Mouse (Mus musculus) thymus, postnatal 0 days (tissue): ENCODE results near the gene Olfr1339. TPM values are rescaled to one million over a fixed set of nuclear protein-coding genes. Genes with fewer than 3 reads are reported as not detected.

Experiments
- DNase-seq: peaks from one replicate; pipeline ENCODE4 v3.0.0-alpha.2; 2015; ENCODE audit warnings: low spot score
- polyA plus RNA-seq: library from polyadenylated mRNA; unstranded; fragments of >200 nt; fragmentation: Nextera tagmentation; extraction: Ambion mirVana; gene quantifications from 2 replicates; pipeline ENCODE4 v1.2.1, GENCODE M21; 2015

The Olfr1339 gene
- polyA plus RNA-seq = not detected in 2 replicates

GRCm38 (mm10) chr4:118731875-118732274 lies at the start of gene Olfr1339:
Gene Olfr1339, plus strand, starts transcription at chr4:118732175.
- no peak for DNase-seq

GRCm38 (mm10) chr4:118687086-118687485 lies 44.9 kb upstream of the Olfr1339 start:
- DNase-seq = no peak

DNA sequence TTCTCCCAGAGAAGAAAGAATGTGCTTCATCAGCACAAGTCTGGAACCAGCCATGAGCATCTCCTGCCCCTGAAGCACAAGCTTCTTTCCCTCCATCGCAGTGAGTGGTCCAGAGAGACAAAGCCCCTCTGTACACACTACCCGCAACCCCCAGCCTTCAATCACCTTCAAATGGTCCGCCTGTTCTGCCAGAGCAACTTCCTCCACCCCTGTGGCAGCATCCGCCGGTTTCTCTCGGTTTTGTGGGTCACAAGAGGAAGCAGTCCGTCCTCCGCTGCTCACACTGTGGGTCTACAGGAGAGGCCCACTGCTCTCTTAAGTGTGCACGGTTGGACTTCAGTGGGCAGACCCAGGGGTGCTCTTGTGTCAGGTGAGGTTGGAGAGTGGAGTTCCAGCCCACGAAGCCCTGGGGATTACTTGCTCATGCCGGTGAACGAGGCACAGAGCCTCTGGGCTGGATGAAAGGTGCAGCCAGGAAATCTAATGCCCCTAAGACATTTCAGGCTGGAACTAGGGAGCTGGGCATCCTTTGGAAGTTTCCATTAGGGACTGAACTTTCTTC lies 39.5 kb upstream of the Olfr1339 start, which contains the start of gene Olfr1342:
Gene Olfr1342 (minus strand): TSS at position 345 of the 562 bp plus-strand sequence.
- no peak for DNase-seq

DNA sequence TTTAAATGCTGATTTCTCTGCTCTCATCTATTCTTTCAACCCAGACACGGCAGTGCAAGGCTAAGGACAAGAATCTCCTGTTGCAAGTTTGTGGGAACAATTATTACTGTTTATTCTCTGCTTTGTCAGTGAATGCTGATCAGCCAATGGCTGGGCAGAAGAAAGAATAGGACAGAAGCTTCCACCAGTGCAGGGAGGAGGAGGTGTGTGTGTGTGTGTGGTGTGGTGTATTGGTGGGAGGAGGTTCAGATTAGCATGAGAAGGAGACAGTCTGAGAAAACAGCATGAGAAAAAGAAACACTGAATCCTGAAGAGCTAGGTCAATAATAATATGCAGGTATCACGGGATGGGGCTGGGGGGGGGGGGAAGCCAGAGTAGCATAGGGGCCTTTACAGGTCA lies 38.2 kb upstream of the Olfr1339 start:
- no peak for DNase-seq

DNA sequence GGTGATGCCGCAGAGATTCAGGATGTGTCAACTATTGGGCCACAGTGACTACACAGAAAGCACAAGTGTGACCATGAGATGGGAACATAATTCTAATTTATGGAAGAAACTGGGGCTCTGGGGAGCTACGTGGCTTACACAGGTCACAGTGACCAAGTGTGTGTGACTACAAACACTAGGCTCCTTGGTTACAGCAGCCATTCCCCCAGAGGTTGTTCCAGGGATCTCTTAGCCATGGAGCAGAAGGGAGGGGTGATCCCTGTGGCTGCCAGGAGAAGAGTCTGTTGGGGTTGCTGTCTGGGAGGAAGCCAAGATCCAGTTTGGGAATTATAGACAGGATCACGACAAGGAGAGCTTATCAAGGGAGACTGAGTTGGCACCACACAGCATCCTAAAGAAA lies 28.8 kb upstream of the Olfr1339 start, which contains the start of gene Olfr1341:
Gene Olfr1341 (plus strand): TSS at position 301 of the 400 bp plus-strand sequence.
- DNase-seq = no peak

DNA sequence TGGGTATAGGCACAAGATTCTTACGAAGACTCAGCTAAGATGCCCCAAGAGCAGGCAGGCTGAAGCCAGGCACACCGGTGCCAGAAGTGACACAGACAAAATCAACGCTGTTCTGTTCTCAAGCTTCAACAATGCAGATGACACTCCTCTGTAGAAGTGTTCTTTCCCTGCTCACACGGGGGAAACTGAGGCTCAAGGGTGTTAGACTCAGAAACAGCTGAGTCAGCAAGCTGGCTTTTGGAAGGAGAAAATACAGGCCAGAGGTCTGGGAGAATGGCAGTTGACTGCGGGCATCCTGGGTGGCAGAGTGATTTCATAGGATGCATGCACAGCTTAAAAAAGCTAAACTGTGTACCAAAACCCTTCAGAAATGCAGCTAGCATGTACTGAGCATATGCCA lies 23.9 kb upstream of the Olfr1339 start:
- DNase-seq = no peak

DNA sequence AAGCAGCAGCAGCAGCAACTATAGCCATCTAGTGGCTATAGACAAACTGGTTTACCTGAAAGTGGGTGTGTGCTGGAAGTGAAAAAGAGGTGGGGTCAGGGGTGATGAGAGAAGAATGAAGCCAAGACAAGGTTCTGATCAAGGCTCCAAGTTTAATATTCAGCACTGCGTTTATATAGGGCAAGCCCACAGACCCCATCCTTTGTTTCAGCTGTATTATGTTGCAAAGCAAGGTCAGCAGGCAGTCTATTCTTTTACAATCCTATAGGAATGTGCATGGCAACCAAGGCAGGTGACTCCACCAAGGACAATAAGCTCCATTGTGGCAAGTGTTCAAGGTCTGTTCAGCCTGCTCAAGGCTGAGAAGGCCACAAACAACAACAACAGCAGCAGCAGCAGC lies 20.3 kb upstream of the Olfr1339 start:
- DNase-seq = no peak

- no peak for DNase-seq
These were observed 12.1 kb upstream of the Olfr1339 start, which contains the start of gene Olfr1340 for GRCm38 (mm10) chr4:118719838-118720237. Gene Olfr1340, plus strand, starts transcription at chr4:118720138.

DNA sequence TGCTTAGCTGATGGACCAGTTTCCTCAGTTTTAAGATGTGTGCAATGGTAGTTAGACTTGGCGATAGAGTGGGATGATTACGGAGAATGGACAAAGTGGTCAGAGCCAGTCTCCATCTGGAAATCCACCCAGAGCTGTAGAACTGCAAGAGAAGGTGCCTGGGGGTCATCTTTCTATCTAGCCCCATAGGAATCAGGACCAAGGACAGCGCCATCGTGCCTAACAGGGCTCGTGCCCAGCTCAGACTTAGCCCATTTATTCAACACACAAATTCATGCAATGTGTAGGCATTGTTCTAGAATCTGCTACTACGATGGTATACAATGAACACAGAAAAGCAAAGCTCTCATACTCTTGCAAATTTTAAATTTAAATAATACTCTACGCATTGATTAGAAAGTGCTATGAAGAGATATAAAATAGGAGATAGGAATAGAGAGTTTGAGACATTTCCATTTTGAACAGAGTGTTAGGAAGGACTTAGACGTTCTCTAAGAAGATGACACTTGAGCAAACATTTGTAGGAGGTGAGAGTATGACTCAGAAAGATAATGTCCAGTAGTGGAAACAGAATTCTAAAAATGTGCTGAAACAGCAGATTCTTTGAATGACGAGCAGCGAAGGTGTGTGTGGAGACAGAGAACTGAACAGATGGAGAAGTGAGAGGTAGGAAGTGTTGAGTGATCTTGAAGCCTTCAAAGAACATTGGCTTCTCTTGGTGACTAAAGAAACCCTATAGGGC lies 10.1 kb upstream of the Olfr1339 start:
- no peak for DNase-seq

DNA sequence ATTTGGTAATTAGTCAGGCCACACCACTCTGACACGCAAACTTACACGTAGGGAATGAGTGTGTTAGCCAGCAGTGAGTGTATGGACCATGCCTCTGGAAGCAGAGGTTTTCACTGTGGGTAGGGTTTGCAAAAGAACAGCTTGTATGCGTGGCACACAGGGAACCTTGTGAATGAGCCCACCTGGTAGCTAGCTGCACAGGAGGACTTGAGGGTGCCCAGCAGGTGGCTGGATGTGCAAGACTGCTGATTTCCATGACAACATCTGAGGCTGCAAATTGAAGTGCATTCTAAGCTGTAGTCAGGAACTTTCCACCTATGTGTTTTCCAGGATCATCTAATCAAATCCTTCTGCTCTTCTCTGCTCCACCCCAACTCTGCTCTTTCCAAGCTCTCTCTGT lies 7.6 kb downstream of the Olfr1339 start:
- DNase-seq = no peak

DNA sequence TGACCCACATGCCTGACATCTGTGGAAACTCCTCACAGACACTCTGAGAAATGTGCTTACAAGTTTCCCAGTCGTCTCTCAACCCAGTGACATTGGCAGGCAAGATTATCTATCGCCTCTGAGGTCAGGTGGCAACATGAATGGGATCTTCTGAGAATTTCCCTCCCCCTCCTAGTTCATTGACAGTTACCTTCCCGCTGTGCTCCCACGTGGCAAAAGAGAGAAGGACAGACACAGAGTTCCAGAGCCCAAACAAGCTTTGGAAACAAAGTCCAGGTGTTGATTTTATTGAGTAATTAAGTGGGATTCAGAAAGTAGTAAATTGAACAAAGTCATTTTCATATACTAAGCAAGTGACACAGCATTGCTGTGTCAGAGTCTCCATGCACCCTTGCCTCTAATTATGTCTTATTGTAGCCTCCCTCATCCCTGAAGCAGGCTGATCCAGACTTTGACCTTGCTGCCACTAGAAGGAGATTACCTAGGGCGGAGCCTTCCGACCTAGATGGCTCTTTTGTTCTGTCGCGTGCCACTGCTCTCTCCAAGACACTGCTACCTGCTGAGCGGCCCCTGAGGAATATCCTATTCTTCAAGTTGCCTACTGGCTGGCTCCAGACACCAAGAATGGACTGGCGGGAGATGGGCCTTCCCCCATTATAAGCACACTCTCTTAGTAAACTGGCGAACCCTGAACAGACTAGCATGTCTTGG lies 9.2 kb downstream of the Olfr1339 start:
- DNase-seq = no peak

DNA sequence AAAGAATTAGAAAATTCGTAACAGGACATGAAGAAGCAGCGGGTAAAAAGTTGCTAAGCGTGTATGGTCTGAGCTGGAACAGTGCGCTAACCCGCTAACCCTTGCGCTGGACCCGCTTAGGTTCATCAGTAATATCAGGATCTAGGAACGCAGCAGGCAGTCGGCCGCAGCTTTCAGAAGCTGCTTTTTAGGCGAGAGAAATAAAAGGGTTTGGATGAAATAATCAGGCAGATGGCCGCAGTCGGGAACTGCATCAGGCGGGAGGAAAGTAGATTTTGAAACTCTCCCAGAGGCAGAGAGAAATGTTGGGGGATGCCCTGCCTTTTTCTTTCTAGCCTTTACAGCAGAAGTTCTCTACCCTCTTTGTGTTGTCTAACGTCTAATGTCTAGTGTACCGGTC lies 9.9 kb downstream of the Olfr1339 start:
- no peak for DNase-seq

DNA sequence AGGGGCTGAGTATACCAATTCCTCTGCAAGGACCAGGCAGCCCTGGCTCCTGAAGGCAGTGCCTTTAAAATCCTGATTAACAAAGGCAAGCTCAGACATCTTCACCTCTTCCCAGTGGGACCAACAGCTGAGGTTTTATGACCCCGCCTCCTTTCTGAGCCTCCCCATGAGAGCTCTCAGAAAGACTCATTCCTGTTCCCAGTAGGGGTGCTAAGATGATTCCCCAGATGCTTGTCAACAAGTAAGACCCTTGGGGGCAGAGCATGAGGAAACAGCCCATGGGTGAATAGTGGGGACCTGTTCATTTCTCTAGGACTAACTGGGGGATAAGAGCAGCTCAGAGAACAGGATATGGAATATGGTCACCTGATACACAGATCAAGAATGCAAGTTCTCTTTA lies 26.7 kb downstream of the Olfr1339 start, which contains the start of gene Olfr1338:
Gene Olfr1338 (minus strand): TSS at position 101 of the 400 bp plus-strand sequence.
- DNase-seq = no peak

- no peak for DNase-seq
These were observed 50.5 kb downstream of the Olfr1339 start, which contains the start of gene Olfr1337 for GRCm38 (mm10) chr4:118782486-118782885. Gene Olfr1337, minus strand, starts transcription at chr4:118782586.

Other genes with a start within 250 kb of the Olfr1339 start
- 6.2 and 8.2 TPM in 2 replicates for gene Tie1, start 242.1 kb upstream of the Olfr1339 start, polyA plus RNA-seq
- 3.0 TPM in 2 replicates for gene 2610528J11Rik, start 205.2 kb upstream of the Olfr1339 start, polyA plus RNA-seq
- 0.60 and 1.1 TPM in 2 replicates for gene Tmem125, start 188.1 kb upstream of the Olfr1339 start, polyA plus RNA-seq
- gene Cfap57, start 111.4 kb upstream of the Olfr1339 start, polyA plus RNA-seq = 0.14 and 0.15 TPM in 2 replicates
- gene Ebna1bp2, start 111.4 kb upstream of the Olfr1339 start, polyA plus RNA-seq = 209 and 229 TPM in 2 replicates
- gene Olfr62, start 73.2 kb upstream of the Olfr1339 start, polyA plus RNA-seq = not detected in 2 replicates
- gene Olfr1342, start 39.4 kb upstream of the Olfr1339 start, polyA plus RNA-seq = not detected in 2 replicates
- not detected in 2 replicates for gene Olfr1341, start 28.7 kb upstream of the Olfr1339 start, polyA plus RNA-seq
- not detected in 2 replicates for gene Olfr1340, start 12.0 kb upstream of the Olfr1339 start, polyA plus RNA-seq
- not detected in 2 replicates for gene Olfr1338, start 26.6 kb downstream of the Olfr1339 start, polyA plus RNA-seq
- gene Olfr1337, start 50.4 kb downstream of the Olfr1339 start, polyA plus RNA-seq = not detected in 2 replicates
- gene Olfr1335, start 77.8 kb downstream of the Olfr1339 start, polyA plus RNA-seq = not detected in 2 replicates
- not detected in 2 replicates for gene Olfr1333, start 104.1 kb downstream of the Olfr1339 start, polyA plus RNA-seq
- gene Olfr1331, start 132.5 kb downstream of the Olfr1339 start, polyA plus RNA-seq = not detected in 2 replicates
- gene Olfr1330, start 156.4 kb downstream of the Olfr1339 start, polyA plus RNA-seq = 0.05 TPM in 1 of 2 replicates, not detected in the other
- not detected in 2 replicates for gene Olfr1329, start 185.3 kb downstream of the Olfr1339 start, polyA plus RNA-seq
- gene Olfr1328, start 206.4 kb downstream of the Olfr1339 start, polyA plus RNA-seq = not detected in 2 replicates
- gene Lao1, start 229.4 kb downstream of the Olfr1339 start, polyA plus RNA-seq = 0.05 and 0.10 TPM in 2 replicates